Mouse (Mus musculus) CH12.LX (cell line): ENCODE measurements around the gene Dnase1l2. TPM values are rescaled to one million over a fixed set of nuclear protein-coding genes. Genes with fewer than 3 reads are reported as not detected.

ENCODE experiments used
- DNase-seq: peaks from one replicate; pipeline ENCODE4 v3.0.0-alpha.2; 2013; ENCODE audit errors: extremely low read depth
- H3K27ac ChIP-seq: 2 replicates; pipeline ENCODE4 v1.5.1; 2012; ENCODE audit warnings: low read depth, mild to moderate bottlenecking, control low read depth, moderate library complexity; ENCODE audit not compliant: insufficient read depth
- H3K27me3 ChIP-seq: replicated peaks from 2 replicates; pipeline ENCODE3; 2012; ENCODE audit warnings: inconsistent platforms
- H3K36me3 ChIP-seq, 2 experiments: replicated peaks in 1 of 2; 2 replicates each; pipeline versions ENCODE3 to v1.6.1; 2012; ENCODE audit warnings: inconsistent platforms in 1 of 2, low read length in 1 of 2, mild to moderate bottlenecking in 1 of 2, mixed read lengths in 1 of 2, moderate library complexity in 1 of 2; ENCODE audit not compliant: control insufficient read depth in 1 of 2, insufficient read depth in 1 of 2
- H3K4me1 ChIP-seq, 2 experiments: 2 replicates each; pipeline ENCODE4 v1.6.1; 2012; ENCODE audit warnings: inconsistent platforms in 1 of 2, moderate library complexity in 1 of 2; ENCODE audit not compliant: insufficient read depth in 2 of 2, control insufficient read depth in 1 of 2
- H3K4me2 ChIP-seq: 2 replicates; pipeline ENCODE4 v1.6.1; 2012; ENCODE audit warnings: low read depth, mild to moderate bottlenecking, control low read depth; ENCODE audit not compliant: poor library complexity, insufficient read depth, severe bottlenecking
- H3K4me3 ChIP-seq, 3 experiments: fragments of 150-350 bp in 1 of 3; sonication (generic) in 1 of 3; replicated peaks in 1 of 3; 2 replicates each; pipeline versions ENCODE3 to v1.5.1; 2011 to 2012; ENCODE audit warnings: low read depth in 2 of 3, low read length in 2 of 3, mild to moderate bottlenecking in 2 of 3, moderate library complexity in 2 of 3, control low read depth in 1 of 3, improper control_type of control experiment in 1 of 3, inconsistent platforms in 1 of 3, mixed read lengths in 1 of 3; ENCODE audit not compliant: poor library complexity in 1 of 3
- H3K79me2 ChIP-seq: replicated peaks from 2 replicates; pipeline ENCODE4 v1.6.1; 2012; ENCODE audit warnings: mild to moderate bottlenecking, moderate library complexity; ENCODE audit not compliant: control insufficient read depth, poor library complexity, insufficient read depth, severe bottlenecking; ENCODE audit errors: extremely low read depth
- H3K9ac ChIP-seq: 2 replicates; pipeline ENCODE4 v1.6.1; 2012; ENCODE audit warnings: low read depth, mild to moderate bottlenecking, control low read depth, moderate library complexity; ENCODE audit not compliant: insufficient read depth
- H3K9me3 ChIP-seq: replicated peaks from 2 replicates; pipeline ENCODE3; 2012; ENCODE audit warnings: low read length, inconsistent platforms, mixed read lengths
- CHD1 ChIP-seq: IDR thresholded peaks from 2 replicates; pipeline ENCODE4 v1.6.1; 2012; ENCODE audit warnings: low read depth, low read length, improper control_type of control experiment, inconsistent platforms
- CTCF ChIP-seq, 2 experiments: IDR thresholded peaks in 1 of 2; conservative IDR thresholded peaks in 1 of 2; 2 replicates each; pipeline ENCODE4 v1.5.1; 2011 to 2012; ENCODE audit warnings: low read depth in 2 of 2, low read length in 2 of 2, improper control_type of control experiment in 1 of 2, inconsistent platforms in 1 of 2, mild to moderate bottlenecking in 1 of 2, moderate library complexity in 1 of 2
- E2F4 ChIP-seq: IDR thresholded peaks from 2 replicates; pipeline ENCODE4 v1.6.1; 2011; ENCODE audit warnings: low read depth, low read length, improper control_type of control experiment; ENCODE audit not compliant: insufficient replicate concordance
- ELF1 ChIP-seq: IDR thresholded peaks from 2 replicates; pipeline ENCODE4 v1.6.1; 2014; ENCODE audit warnings: low read depth, mild to moderate bottlenecking, inconsistent platforms, low read length, improper control_type of control experiment
- GABPA ChIP-seq: IDR thresholded peaks from 2 replicates; pipeline ENCODE4 v1.6.1; 2012; ENCODE audit warnings: low read depth, low read length, improper control_type of control experiment, inconsistent platforms; ENCODE audit not compliant: insufficient replicate concordance
- IRF4 ChIP-seq: IDR thresholded peaks from 2 replicates; pipeline ENCODE4 v1.6.1; 2014; ENCODE audit warnings: low read depth, mild to moderate bottlenecking, inconsistent platforms, low read length, improper control_type of control experiment
- KAT2A ChIP-seq: IDR thresholded peaks from 2 replicates; pipeline ENCODE4 v1.6.1; 2012; ENCODE audit warnings: low read length, improper control_type of control experiment, inconsistent platforms; ENCODE audit not compliant: insufficient replicate concordance
- MAFK ChIP-seq: IDR thresholded peaks from 2 replicates; pipeline ENCODE4 v1.6.1; 2011; ENCODE audit warnings: low read length, improper control_type of control experiment; ENCODE audit not compliant: insufficient replicate concordance
- NELFE ChIP-seq: IDR thresholded peaks from 2 replicates; pipeline ENCODE4 v1.6.1; 2011; ENCODE audit warnings: low read depth, low read length, improper control_type of control experiment
- PAX5 ChIP-seq: IDR thresholded peaks from 2 replicates; pipeline ENCODE4 v1.6.1; 2012; ENCODE audit warnings: low read length, inconsistent platforms, mixed read lengths
- POLR2A ChIP-seq: IDR thresholded peaks from 2 replicates; pipeline ENCODE4 v1.6.1; 2011; ENCODE audit warnings: low read depth, mild to moderate bottlenecking, improper control_type of control experiment, low read length
- RAD21 ChIP-seq: IDR thresholded peaks from 2 replicates; pipeline ENCODE4 v1.6.1; 2011; ENCODE audit warnings: low read depth, mild to moderate bottlenecking, low read length, improper control_type of control experiment, moderate library complexity
- RCOR1 ChIP-seq: conservative IDR thresholded peaks from 2 replicates; pipeline ENCODE4 v1.6.1; 2012; ENCODE audit warnings: low read depth, mild to moderate bottlenecking, inconsistent platforms, low read length, improper control_type of control experiment
- SMC3 ChIP-seq: IDR thresholded peaks from 2 replicates; pipeline ENCODE4 v1.6.1; 2011; ENCODE audit warnings: low read depth, low read length, improper control_type of control experiment
- TBP ChIP-seq: conservative IDR thresholded peaks from 2 replicates; pipeline ENCODE4 v1.6.1; 2011; ENCODE audit warnings: low read depth, low read length, improper control_type of control experiment
- TCF12 ChIP-seq: IDR thresholded peaks from 2 replicates; pipeline ENCODE4 v1.6.1; 2014; ENCODE audit warnings: low read depth, mild to moderate bottlenecking, inconsistent platforms, low read length, improper control_type of control experiment
- USF2 ChIP-seq: conservative IDR thresholded peaks from 2 replicates; pipeline ENCODE4 v1.6.1; 2011; ENCODE audit warnings: low read depth, low read length, improper control_type of control experiment
- dilution Hi-C: fragments of 300-500 bp; cut with MboI; formaldehyde crosslinking; loops from 2 replicates; pipeline ENCODE4 v1.14.3; 2020; ENCODE audit warnings: low sequenced_read_pairs; ENCODE audit not compliant: extremely low pct_unique_long_range_greater_than_20kb, extremely low pct_ligation_motif_present
- in situ Hi-C: fragments of 300-500 bp; cut with MboI; formaldehyde crosslinking; loops from 3 replicates; pipeline ENCODE4 v1.14.3; 2019; ENCODE audit warnings: low sequenced_read_pairs, low pct_ligation_motif_present, low pct_unique_long_range_greater_than_20kb, mixed read lengths
- polyA plus RNA-seq: library from polyadenylated mRNA; unstranded; fragments of >175 nt; gene quantifications from 2 replicates; pipeline ENCODE4 v1.2.1, GENCODE M21; 2012; ENCODE audit warnings: low read depth; ENCODE audit not compliant: insufficient read length
- total RNA-seq, 2 experiments: library from RNA; depleted of rRNA; stranded (reverse); fragments of 300-350 nt in 1 of 2; fragments of >200 nt in 1 of 2; gene quantifications; 2 replicates each; pipeline ENCODE4 v1.2.3; 2012 to 2014

The Dnase1l2 gene
- total and polyA plus RNA-seq, 3 experiments, result 0.82 to 1.5 (median 1.1) TPM

DNA sequence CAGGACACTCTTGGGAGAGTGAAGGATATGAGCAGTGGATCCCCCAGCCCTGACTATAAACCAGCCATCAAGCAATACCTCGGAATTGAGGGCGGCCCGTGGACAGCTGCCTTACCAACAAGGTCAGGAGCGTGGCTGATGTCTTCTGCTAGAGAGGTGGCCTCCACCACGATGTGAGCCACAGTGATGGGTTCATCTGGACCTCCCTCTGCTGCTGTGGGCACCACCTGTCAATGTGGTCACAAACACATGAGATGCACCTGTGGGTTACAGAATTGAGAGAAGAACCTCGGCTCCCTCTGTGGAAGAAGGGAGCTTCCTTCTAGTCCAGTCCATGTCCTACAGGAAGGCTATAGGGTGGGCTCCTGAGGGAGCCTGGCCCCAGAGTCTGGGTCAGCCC lies 6.6 kb upstream of the Dnase1l2 start:
- no peaks in the 10 kb centered on the region for H3K9me3 ChIP-seq
- H3K4me3 ChIP-seq, result no peak overlapping the region
- peaks cover 15% of the 10 kb centered on the region for H3K79me2 ChIP-seq
- H3K27ac ChIP-seq, result no peak overlapping the region
- H3K27me3 ChIP-seq, result no peaks in the 10 kb centered on the region
- dilution Hi-C loops, result no loop called here
- no peak for DNase-seq
- peaks cover 3 to 40% of the 10 kb centered on the region in 2 experiments; a peak in 3 of 4 replicates for H3K4me1 ChIP-seq
- in situ Hi-C loops, result no loop called here
- H3K9ac ChIP-seq, result no peak overlapping the region
- H3K36me3 ChIP-seq, result peaks cover 65 to 80% of the 10 kb centered on the region in 2 experiments
- no peak overlapping the region for H3K4me2 ChIP-seq
- TF ChIP-seq CTCF (conservative IDR thresholded peaks at IDR 0.05 in 1 of 2, IDR thresholded peaks at IDR 0.05 in 1 of 2; ENCODE audit: low read depth in 2 of 2, low read length in 2 of 2) (no peak), TBP (no peak), TCF12 (no peak), IRF4 (no peak), NELFE (no peak), ELF1 (no peak), RAD21 (no peak), GABPA (no peak), RCOR1 (no peak), USF2 (no peak), E2F4 (no peak), SMC3 (no peak), POLR2A (no peak)

GRCm38 (mm10) chr17:24446590-24446989 lies 3.7 kb upstream of the Dnase1l2 start:
- H3K4me1 ChIP-seq, result peaks cover 3 to 27% of the 10 kb centered on the region in 2 experiments; a peak in 3 of 4 replicates
- no peak overlapping the region for H3K4me2 ChIP-seq
- in situ Hi-C loops, result no loop called here
- H3K9ac ChIP-seq, result no peak overlapping the region
- TF ChIP-seq CTCF (conservative IDR thresholded peaks at IDR 0.05 in 1 of 2, IDR thresholded peaks at IDR 0.05 in 1 of 2; ENCODE audit: low read depth in 2 of 2, low read length in 2 of 2) (no peak), IRF4 (no peak), MAFK (no peak), PAX5 (no peak), CHD1 (no peak), RCOR1 (no peak), KAT2A (no peak), TBP (no peak), USF2 (no peak)
- TF ChIP-seq, all 38 proteins: peak for 0
- Histone ChIP-seq H3K36me3 (peaks cover 88 to 99% of the 10 kb centered on the region in 2 experiments), H3K79me2 (0 out of 2 replicates have a peak, but pooled peaks cover 1% of the 10 kb centered on the region), H3K9me3 (no peaks in the 10 kb centered on the region), H3K27ac (no peak overlapping the region), H3K4me3 (no peak overlapping the region), H3K27me3 (no peaks in the 10 kb centered on the region)
- dilution Hi-C loops, result no loop called here
- no peak for DNase-seq
